Mouse (Mus musculus) embryonic facial prominence, embryonic 11.5 days (tissue): ENCODE data around the gene Deaf1. TPM values are rescaled to one million over a fixed set of nuclear protein-coding genes. Genes with fewer than 3 reads are reported as not detected.
A peak's percentile ranks its signal among the peaks of the same experiment; 100 is the strongest.

ENCODE experiments used
- ATAC-seq: fragments of 200-750 bp; cut with Nextera tagmentation; replicated peaks from 2 replicates; pipeline ENCODE4 v1.8.0; 2017; ENCODE audit warnings: low read depth; ENCODE audit not compliant: insufficient number of reproducible peaks, low FRiP score, low TSS enrichment
- DNase-seq: peaks from one replicate; pipeline ENCODE4 v3.0.0-alpha.2; 2015; ENCODE audit warnings: low spot score
- H3K27ac ChIP-seq: fragments of 300-500 bp; sonication (generic); replicated peaks from 2 replicates; pipeline ENCODE4 v1.5.1; 2014; ENCODE audit warnings: mild to moderate bottlenecking, low read depth, low read length, control low read depth
- H3K27me3 ChIP-seq: fragments of 300-500 bp; sonication (generic); 2 replicates; pipeline ENCODE4 v1.6.1; 2014; ENCODE audit warnings: mild to moderate bottlenecking, low read length, moderate library complexity, mixed read lengths; ENCODE audit not compliant: control insufficient read depth, insufficient read depth
- H3K36me3 ChIP-seq: fragments of 300-500 bp; sonication (generic); replicated peaks from 2 replicates; pipeline ENCODE4 v1.6.1; 2014; ENCODE audit warnings: low read depth, mild to moderate bottlenecking, low read length, moderate library complexity, mixed read lengths; ENCODE audit not compliant: control insufficient read depth, insufficient read depth
- H3K4me1 ChIP-seq: fragments of 300-500 bp; sonication (generic); 2 replicates; pipeline ENCODE4 v1.6.1; 2014; ENCODE audit warnings: low read length, mixed read lengths; ENCODE audit not compliant: control insufficient read depth, insufficient read depth
- H3K4me2 ChIP-seq: fragments of 300-500 bp; sonication (generic); 2 replicates; pipeline ENCODE4 v1.6.1; 2014; ENCODE audit warnings: low read depth, mild to moderate bottlenecking, control low read depth, low read length, moderate library complexity
- H3K4me3 ChIP-seq: fragments of 300-500 bp; sonication (generic); 2 replicates; pipeline ENCODE4 v1.5.1; 2014; ENCODE audit warnings: low read depth, low read length, control low read depth
- H3K9ac ChIP-seq: fragments of 300-500 bp; sonication (generic); replicated peaks from 2 replicates; pipeline ENCODE4 v1.6.1; 2014; ENCODE audit warnings: mild to moderate bottlenecking, control low read depth, low read length
- H3K9me3 ChIP-seq: fragments of 300-500 bp; sonication (generic); replicated peaks from 2 replicates; pipeline ENCODE4 v1.6.1; 2016; ENCODE audit warnings: mild to moderate bottlenecking, low read length, inconsistent platforms, mixed read lengths; ENCODE audit not compliant: control insufficient read depth
- WGBS: fragments of 180-500 bp; shearing (Covaris S2); extraction: QIAGEN DNeasy Blood & Tissue Kit; methylation state at CpG from one replicate; pipeline ENCODE4 v1.1.7; 2014; 5-methylcytosine and 5-hydroxymethylcytosine counted together
- polyA plus RNA-seq: library from polyadenylated mRNA; unstranded; fragments of >200 nt; fragmentation: Nextera tagmentation; extraction: Ambion mirVana; gene quantifications from 2 replicates; pipeline ENCODE4 v1.2.1, GENCODE M21; 2014

Gene Deaf1
- 53.9 and 60.8 TPM in 2 replicates for polyA plus RNA-seq

DNA sequence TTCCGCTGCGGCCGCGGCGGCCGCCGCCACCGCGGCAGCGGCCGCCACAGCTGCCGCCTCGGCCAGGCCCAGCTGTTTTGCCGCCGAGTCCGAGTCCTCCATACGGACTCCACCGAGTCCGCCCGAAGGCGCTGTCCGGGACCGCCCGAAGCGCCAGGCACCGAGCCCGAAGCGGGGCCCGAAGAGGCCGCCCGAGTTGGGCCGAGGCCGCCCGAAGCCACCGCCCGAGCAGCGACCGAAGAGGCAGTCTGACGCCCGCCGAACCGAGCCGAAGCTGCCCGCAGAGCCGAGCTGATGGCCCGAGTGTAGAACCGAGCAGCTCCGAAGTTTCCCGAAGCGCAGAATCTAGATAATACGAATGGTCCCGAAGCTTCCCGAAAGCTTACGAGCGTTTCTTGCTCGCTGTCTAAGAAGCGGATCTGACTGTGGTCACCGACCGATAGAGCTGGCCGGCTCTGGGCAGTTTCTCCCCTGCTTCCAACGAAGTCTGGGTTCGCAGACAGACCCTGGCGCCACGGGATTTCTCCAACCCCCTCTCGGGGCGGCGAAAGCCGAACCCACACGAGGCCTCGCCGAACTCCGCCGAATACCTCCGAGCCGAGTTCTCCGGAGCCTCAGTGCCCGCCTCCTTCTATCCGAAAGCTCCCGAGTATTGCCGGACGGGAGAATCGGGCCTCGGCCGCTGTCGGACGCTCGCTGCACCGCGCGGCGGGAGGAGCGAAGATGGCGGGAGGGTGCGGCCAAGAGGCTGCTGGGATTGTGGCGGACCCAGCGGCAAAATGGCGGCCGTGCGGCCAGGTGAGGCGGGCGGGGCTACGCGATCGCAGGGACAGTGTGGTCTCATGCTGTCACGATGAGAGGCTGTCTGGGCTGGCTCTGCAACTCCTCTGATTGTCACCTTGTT, at the start of gene Deaf1, which contains the start of gene Tmem80:
TSS of gene Deaf1 (minus strand) at position 222 of the 904 bp plus-strand sequence.
TSS of gene Tmem80 (plus strand) at position 271 of the 904 bp plus-strand sequence.
- Histone ChIP-seq H3K9ac (peak within 1 kb of the TSS; percentile 95), H3K9me3 (no peaks in the 10 kb centered on the region), H3K27me3 (no peaks in the 10 kb centered on the region), H3K27ac (peak within 1 kb of the TSS; percentile 98), H3K4me3 (peak within 1 kb of the TSS; percentile 65), H3K4me2 (peak within 1 kb of the TSS; percentile 93), H3K36me3 (no peaks in the 10 kb centered on the region), H3K4me1 (peaks cover 8% of the 10 kb centered on the region)
- DNase-seq, result peak; percentile 99
- ATAC-seq, result peak; percentile 95
- under 1% methylated on average over 105 of the region's 105 CpGs for WGBS

DNA sequence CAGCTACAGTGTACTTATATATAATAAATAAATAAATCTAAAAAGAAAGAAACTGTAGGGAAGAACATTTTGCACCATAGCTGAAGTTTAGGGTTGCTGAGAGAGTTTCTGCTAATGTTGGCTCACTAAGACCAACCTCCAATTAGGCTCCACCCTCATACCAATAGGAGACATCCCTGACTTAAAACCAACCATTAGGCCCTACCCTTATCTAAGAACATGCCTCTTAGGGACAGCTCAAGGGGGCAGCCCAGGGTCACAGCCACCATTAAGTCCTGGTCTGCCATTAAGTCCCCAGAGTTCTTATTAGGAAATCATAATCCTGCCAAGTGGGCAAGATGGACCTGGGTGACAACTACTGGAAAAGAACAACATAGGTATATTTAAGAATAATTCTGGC, 46.9 kb upstream of the Deaf1 start:
- no peaks in the 10 kb centered on the region for H3K4me1 ChIP-seq
- H3K9ac ChIP-seq, result no peak overlapping the region
- no peaks in the 10 kb centered on the region for H3K27me3 ChIP-seq
- no peak overlapping the region for H3K4me3 ChIP-seq
- no peaks in the 10 kb centered on the region for H3K9me3 ChIP-seq
- no peaks in the 10 kb centered on the region for H3K36me3 ChIP-seq
- no peak overlapping the region for H3K27ac ChIP-seq
- no peak overlapping the region for H3K4me2 ChIP-seq
- DNase-seq (no peak), ATAC-seq (no peak)

DNA sequence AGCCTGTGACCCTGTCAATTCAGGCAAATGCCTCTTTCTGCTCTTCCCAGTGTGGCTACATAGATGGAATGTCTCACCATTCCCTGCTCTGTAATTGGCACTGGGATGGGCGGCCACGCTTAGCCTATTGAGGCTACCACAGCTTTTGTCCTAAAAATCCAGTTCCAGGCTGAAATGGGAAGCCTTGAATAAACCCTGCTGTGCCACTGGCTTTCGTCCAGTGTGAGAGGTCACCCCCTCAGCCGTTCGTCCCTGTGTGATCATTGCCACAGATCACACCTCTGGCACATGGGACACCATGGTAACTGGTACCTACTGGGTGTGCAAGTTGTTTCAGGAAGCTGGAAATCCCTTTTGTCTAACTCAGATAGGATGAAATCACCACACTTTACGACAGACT, 46.1 kb upstream of the Deaf1 start:
- Histone ChIP-seq H3K36me3 (no peaks in the 10 kb centered on the region), H3K27me3 (no peaks in the 10 kb centered on the region), H3K4me3 (no peak overlapping the region), H3K9me3 (no peaks in the 10 kb centered on the region), H3K4me1 (no peaks in the 10 kb centered on the region), H3K9ac (no peak overlapping the region), H3K27ac (no peak overlapping the region), H3K4me2 (no peak overlapping the region)
- WGBS, result 68% methylated on average over 6 of the region's 6 CpGs
- DNase-seq (no peak), ATAC-seq (no peak)

DNA sequence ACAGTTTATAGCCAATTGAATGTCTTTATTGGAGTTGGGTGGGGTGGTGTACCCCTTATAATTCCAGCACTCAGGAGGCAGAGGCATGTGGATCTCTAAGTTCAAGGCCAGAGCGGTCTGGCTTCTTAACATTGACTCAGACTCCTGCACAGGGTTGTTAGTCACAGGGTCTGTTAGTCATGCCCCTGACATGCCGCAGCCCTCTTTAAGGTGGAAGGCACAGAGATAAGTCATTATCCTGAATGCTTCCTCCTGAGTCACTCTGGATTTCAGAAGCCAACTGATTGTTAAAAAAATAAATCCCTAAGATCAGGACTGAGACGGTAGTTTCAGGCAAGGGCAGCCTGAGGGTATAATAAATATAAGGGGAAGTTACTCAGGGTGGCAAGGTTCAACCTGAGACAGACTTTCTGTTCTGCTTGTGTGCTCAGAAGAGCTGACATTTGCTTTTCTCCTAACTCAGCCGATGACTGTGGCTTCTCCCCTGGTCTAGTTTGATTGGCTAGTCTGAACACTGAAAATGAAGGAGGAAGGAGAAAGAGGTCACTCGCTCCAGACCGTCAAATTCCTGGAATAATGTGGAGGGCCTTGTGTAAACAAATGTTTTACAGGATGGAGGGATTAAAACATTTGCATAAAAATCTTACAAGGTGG, 44.6 kb upstream of the Deaf1 start:
- H3K4me3 ChIP-seq, result no peak overlapping the region
- no peak for ATAC-seq
- no peaks in the 10 kb centered on the region for H3K4me1 ChIP-seq
- no peak overlapping the region for H3K9ac ChIP-seq
- H3K27ac ChIP-seq, result no peak overlapping the region
- H3K27me3 ChIP-seq, result no peaks in the 10 kb centered on the region
- H3K36me3 ChIP-seq, result no peaks in the 10 kb centered on the region
- no peak overlapping the region for H3K4me2 ChIP-seq
- no peak for DNase-seq
- WGBS, result 57% methylated on average over 6 of the region's 6 CpGs
- no peaks in the 10 kb centered on the region for H3K9me3 ChIP-seq

DNA sequence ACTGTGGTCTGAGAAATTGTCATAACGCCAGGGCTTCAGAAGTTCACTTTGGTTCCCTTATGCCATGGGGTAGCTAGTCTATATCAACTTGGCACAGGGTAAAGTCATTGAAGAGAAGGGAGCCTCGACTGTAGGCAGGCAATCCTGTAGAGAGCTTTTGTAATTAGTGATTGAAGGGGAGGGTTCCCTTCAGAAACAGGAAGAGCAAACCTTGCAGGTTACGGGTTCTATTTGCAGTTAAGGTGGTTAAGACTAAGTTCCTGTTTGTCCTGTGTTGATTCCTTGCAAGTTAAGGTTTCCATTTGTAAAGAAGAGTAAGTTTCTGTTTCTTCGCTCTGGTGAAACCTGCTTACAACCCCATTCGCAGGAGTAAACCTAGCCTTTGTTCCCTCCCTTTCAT, 42.4 kb upstream of the Deaf1 start:
- Histone ChIP-seq H3K4me2 (no peak overlapping the region), H3K4me3 (no peak overlapping the region), H3K36me3 (no peaks in the 10 kb centered on the region), H3K4me1 (no peaks in the 10 kb centered on the region), H3K27ac (no peak overlapping the region), H3K9me3 (no peaks in the 10 kb centered on the region), H3K27me3 (no peaks in the 10 kb centered on the region), H3K9ac (no peak overlapping the region)
- whole genome bisulfite sequencing, result 68% methylated on average over 5 of the region's 5 CpGs
- ATAC-seq (no peak), DNase-seq (no peak)

DNA sequence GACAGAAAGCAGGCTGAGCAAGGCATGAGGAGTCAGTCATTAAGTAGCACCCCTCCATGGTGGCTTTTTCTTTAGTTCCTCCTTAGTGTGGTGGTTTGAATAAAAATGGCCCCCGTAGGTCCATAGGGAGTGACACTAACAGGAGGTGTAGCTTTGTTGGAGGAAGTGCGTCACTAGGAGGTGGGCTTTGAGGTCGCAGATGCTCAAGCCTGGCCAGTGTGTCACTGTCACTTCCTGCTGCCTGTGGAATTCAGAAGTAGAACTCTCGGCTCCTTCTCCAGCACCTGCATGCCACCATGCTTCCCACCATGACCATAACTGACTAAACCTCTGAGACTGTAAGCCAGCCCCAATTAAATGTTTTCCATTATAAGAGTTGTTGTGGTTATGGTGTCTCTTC, 39.9 kb upstream of the Deaf1 start:
- Histone ChIP-seq H3K9ac (no peak overlapping the region), H3K4me3 (no peak overlapping the region), H3K9me3 (no peaks in the 10 kb centered on the region), H3K4me2 (no peak overlapping the region), H3K27me3 (no peaks in the 10 kb centered on the region), H3K4me1 (no peaks in the 10 kb centered on the region), H3K27ac (no peak overlapping the region), H3K36me3 (no peaks in the 10 kb centered on the region)
- no peak for ATAC-seq
- no peak for DNase-seq
- WGBS, result 83% methylated on average over 4 of the region's 4 CpGs

DNA sequence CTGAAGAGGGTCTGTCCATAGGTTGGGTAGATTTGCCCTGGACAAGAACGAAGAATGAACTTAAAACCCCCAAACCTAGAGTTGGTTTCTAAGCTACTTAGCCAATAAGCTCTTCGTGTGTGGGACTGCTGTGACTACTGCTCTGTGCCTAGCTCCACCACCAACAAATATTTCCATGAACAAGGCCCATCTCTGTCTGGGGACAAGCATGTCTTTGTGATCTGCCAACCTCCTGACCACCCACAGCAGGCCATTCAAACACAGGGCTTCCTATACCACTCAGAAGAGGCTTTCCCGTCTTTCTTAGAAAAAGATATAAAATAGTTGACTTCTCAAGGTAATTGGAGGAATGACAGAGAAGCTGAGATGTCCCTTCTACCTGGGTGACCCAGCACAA, 37.6 kb upstream of the Deaf1 start:
- 51% methylated on average over 3 of the region's 3 CpGs for WGBS
- H3K4me3 ChIP-seq, result no peak overlapping the region
- H3K4me2 ChIP-seq, result no peak overlapping the region
- no peaks in the 10 kb centered on the region for H3K9me3 ChIP-seq
- no peak overlapping the region for H3K27ac ChIP-seq
- no peaks in the 10 kb centered on the region for H3K36me3 ChIP-seq
- no peaks in the 10 kb centered on the region for H3K4me1 ChIP-seq
- DNase-seq, result no peak
- peaks cover 7% of the 10 kb centered on the region for H3K27me3 ChIP-seq
- no peak for ATAC-seq
- H3K9ac ChIP-seq, result no peak overlapping the region
